Mouse (Mus musculus): Measurements from ENCODE around the gene Atcay.
"Not testable (repeated sequence)": the region's sequence is repeated elsewhere in the genome, so short reads cannot be mapped to it uniquely, and the experiment has no call there.

The Atcay gene

GRCm38 (mm10) chr10:81182336-81183333, 48.0 kb downstream of the Atcay start, which contains the start of gene Dapk3:
Gene Dapk3, plus strand, starts transcription at chr10:81183005.
- peak; percentile 98 to 99 for DNase-seq (ENCODE audit: inconsistent age in 2 of 2, low spot score in 1 of 2)

- peak; percentile 45 to 65 for DNase-seq (ENCODE audit: inconsistent age in 2 of 2, low spot score in 1 of 2)
Observed at GRCm38 (mm10) chr10:81181860-81182259, 48.8 kb downstream of the Atcay start.

- DNase-seq (ENCODE audit: inconsistent age in 2 of 2, low spot score in 1 of 2), result peak in 1 of 2 experiments; percentile 66
Observed at GRCm38 (mm10) chr10:81180946-81181345, 49.7 kb downstream of the Atcay start.

- DNase-seq (ENCODE audit: inconsistent age in 2 of 2, low spot score in 1 of 2), result peak in 1 of 2 experiments; percentile 57
Observed at GRCm38 (mm10) chr10:81179451-81180342, 50.9 kb downstream of the Atcay start.

- no peak for DNase-seq (ENCODE audit: inconsistent age in 2 of 2, low spot score in 1 of 2)
Observed at GRCm38 (mm10) chr10:81178927-81179326, 51.7 kb downstream of the Atcay start.

- peak in 1 of 2 experiments; percentile 70 for DNase-seq (ENCODE audit: inconsistent age in 2 of 2, low spot score in 1 of 2)
Observed at GRCm38 (mm10) chr10:81177958-81178712, 52.5 kb downstream of the Atcay start.

GRCm38 (mm10) chr10:81177491-81177925, 53.1 kb downstream of the Atcay start:
- DNase-seq (ENCODE audit: inconsistent age in 2 of 2, low spot score in 1 of 2), result peak in 1 of 2 experiments; percentile 83

GRCm38 (mm10) chr10:81176466-81177271, 54.0 kb downstream of the Atcay start, which contains the start of gene Eef2:
Gene Eef2, plus strand, starts transcription at chr10:81176631.
- DNase-seq (ENCODE audit: inconsistent age in 2 of 2, low spot score in 1 of 2), result peak; percentile 99 to 100

GRCm38 (mm10) chr10:81175936-81176465, 54.6 kb downstream of the Atcay start:
- DNase-seq (ENCODE audit: inconsistent age in 2 of 2, low spot score in 1 of 2), result peak in 1 of 2 experiments; percentile 69

GRCm38 (mm10) chr10:81175345-81175701, 55.3 kb downstream of the Atcay start:
- DNase-seq (ENCODE audit: inconsistent age in 2 of 2, low spot score in 1 of 2), result not testable (repeated sequence)

- DNase-seq (ENCODE audit: inconsistent age in 2 of 2, low spot score in 1 of 2), result peak; percentile 89 to 96
Observed at GRCm38 (mm10) chr10:81174617-81175344, 55.9 kb downstream of the Atcay start.

GRCm38 (mm10) chr10:81173132-81173531, 57.5 kb downstream of the Atcay start:
- DNase-seq (ENCODE audit: inconsistent age in 2 of 2, low spot score in 1 of 2), result peak; percentile 88 to 95

GRCm38 (mm10) chr10:81169411-81169900, 61.2 kb downstream of the Atcay start:
- peak in 1 of 2 experiments; percentile 60 for DNase-seq (ENCODE audit: inconsistent age in 2 of 2, low spot score in 1 of 2)

GRCm38 (mm10) chr10:81168521-81169244, 62.0 kb downstream of the Atcay start:
- peak; percentile 88 to 95 for DNase-seq (ENCODE audit: inconsistent age in 2 of 2, low spot score in 1 of 2)

- no peak for DNase-seq (ENCODE audit: inconsistent age in 2 of 2, low spot score in 1 of 2)
Observed at GRCm38 (mm10) chr10:81168087-81168431, 62.6 kb downstream of the Atcay start.

- peak; percentile 100 for DNase-seq (ENCODE audit: inconsistent age in 2 of 2, low spot score in 1 of 2)
Observed at GRCm38 (mm10) chr10:81167200-81168086, 63.2 kb downstream of the Atcay start, which contains the start of gene Pias4. Gene Pias4, minus strand, starts transcription at chr10:81167923.

- peak in 1 of 2 experiments; percentile 51 for DNase-seq (ENCODE audit: inconsistent age in 2 of 2, low spot score in 1 of 2)
Observed at GRCm38 (mm10) chr10:81165118-81165517, 65.5 kb downstream of the Atcay start.

Measured in adrenal gland, adult (tissue).